Mouse (Mus musculus): ENCODE measurements at regions not wholly inside any gene's neighbourhood (a gene's known extent, or its start where the extent isn't known, plus 50 kb on each side); places are given as distances from the start of the nearest gene placed in this dataset.

GRCm38 (mm10) chr4:91120277-91120676 is 280.3 kb downstream of the Elavl2 start:
- TF ChIP-seq CTCF (IDR thresholded peaks at IDR 0.05; ENCODE audit: low read depth) (no peak), EP300 (optimal IDR thresholded peaks at IDR 0.05) (no peak)
